Mouse (Mus musculus) cerebellum, postnatal 36 days (tissue): ENCODE measurements at regions not wholly inside any gene's neighbourhood (a gene's known extent, or its start where the extent isn't known, plus 50 kb on each side); places are given as distances from the start of the nearest gene placed in this dataset.
A peak's percentile ranks its signal among the peaks of the same experiment; 100 is the strongest.

Source experiments
- DNase-seq, 2 experiments: peaks; one replicate each; pipeline ENCODE4 v3.0.0; 2021 to 2022; ENCODE audit warnings: mixed read lengths in 2 of 2

DNA sequence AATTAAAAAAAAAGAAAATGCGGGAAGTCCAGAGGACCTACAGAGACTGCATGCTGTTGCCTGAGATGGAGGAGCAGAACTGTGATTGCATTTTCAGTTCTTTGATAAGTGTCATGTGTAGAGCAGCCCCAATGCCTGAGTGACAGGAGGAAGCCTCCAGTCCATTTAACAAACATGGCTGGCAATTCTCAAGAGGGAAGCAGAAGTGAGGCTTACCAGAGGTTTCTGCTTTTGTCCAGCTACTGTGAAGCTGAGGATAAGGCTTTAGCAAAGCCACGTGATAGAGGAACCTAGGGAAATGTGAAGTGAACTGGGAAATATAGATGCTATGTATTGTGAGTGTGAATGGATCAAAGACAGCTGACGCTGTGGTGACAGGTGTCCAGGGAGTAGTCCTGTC lies 56.6 kb downstream of the Sucnr1 start:
- DNase-seq: no peak

DNA sequence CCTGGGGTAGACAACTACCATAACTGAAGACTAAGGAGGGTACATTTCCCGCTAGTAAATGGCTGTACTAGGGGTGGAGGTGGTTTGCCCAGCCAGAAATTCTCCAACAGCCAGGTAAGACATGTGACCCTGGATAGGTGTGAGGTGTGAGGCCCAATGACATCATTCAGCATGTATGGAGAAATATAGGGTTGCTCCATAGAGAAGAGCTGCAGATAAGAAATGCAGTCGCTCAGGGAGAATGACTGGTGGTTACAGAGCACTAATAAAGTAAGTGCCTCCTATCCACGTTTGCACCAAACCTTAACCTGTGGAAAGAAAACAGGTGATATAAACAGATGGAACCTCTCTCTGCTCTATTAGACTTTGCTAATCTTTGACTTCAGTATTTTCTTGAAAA lies 78.2 kb downstream of the Sucnr1 start:
- no peak for DNase-seq

DNA sequence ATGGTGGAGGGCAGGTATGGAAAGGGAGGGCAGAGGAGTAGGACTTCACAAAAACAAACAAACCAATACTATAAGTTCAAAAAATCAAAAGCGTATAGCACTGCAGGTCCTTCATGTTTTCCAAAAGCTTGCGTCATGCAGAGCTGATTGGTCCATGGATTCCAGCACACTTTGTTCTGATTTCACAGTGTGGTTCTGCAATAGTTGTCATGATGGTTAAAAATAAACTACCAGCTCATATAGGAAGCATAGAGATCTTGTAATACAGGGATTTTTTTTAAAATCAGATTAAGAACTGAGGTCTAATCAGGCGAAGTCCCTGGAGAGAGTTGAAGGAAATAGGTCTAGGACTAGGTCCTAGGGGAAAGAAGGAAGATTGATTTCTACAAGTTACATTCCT lies 86.0 kb downstream of the Sucnr1 start:
- no peak for DNase-seq

DNA sequence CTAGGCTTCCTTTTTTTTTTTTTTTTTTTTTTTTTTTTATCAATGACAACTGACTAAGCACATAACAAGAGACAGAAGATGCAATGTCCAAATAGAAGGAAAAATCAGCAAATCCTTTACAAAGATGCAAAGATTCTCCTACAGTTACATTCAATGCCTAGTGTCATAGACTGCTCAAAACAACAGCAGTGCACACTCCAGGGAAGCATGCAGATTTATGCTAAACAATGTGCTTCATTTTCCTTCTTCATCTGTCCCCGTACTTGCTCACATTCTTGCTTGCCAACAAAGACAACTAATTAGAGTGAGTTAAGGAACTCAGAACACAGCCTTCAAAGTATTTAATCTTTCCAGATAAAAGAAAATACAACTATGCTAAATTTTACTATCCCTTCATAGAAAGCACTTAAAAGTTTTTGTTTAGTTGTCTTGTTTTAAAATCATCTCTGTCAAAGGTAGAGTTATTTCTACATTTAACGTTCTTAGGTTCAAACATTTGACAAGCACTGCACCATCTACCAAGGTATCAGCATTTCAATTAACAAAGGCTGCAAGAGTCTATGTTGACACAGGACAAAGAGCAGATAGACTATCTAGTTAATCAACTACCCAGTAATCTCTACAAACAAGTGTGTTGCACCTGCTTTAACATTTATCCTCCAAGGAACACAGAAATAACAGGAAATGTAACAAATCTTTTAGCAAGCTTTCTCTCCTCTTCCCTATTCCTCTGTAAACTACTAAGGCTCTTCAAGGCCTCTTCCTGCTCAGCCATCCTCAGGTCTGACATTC lies 86.7 kb downstream of the Sucnr1 start:
- no peak for DNase-seq

DNA sequence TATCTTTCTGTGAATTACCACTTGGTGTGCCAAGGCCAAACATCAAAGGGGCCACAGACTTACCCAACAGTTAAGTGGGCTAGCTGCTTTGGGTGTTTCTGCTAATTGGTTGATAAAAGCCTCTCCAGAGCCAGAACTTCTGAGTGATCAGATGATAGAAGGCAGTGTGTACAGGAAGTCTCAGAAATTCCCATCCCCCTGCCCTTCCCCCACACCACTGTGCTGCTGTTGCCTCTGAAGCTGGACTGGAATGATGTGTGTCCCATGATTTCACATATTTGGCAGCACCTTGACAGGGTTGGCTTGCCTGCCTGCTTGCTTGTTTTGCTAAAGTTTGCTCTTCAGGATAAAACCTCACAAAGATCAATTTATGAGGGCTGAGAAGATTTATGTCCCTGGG lies 87.9 kb downstream of the Sucnr1 start:
- no peak for DNase-seq

DNA sequence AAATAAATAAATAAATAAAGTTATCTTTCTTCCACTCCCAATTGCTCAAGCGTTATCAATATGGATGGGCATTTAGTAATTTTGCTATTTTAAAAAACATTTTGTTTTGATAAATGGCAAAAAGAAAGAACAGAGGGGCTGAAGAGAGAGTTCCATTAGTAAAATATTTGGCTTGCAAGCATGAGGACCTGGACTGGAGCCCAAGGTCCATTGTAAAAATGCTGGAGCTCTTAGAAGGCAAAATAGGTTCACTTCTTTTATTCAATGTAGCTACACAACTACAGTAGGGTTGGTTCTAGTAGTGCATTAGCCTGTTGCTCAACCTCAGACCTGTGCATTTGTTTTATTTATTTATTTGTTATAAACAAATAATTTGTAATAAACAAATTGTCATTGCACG lies 102.8 kb downstream of the Sucnr1 start:
- DNase-seq: no peak

DNA sequence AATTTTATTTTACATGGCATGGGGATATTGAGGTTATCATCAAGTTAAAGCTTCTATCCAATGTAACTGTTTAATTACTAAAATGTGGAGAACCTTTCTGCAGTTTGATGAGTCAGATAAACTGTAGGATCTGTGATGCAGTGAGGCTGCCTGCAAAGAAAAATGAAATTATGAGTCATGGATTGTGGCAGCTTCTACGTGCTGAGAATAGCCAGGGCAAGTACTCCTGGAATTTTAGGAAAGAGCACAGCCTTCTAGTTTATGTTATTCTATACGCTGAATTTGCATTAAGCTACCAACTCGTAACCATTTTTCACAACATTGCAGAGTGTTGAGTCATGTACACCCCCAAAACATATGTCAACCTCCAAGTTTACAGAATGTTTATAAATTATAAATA lies 114.4 kb downstream of the Sucnr1 start:
- no peak for DNase-seq

DNA sequence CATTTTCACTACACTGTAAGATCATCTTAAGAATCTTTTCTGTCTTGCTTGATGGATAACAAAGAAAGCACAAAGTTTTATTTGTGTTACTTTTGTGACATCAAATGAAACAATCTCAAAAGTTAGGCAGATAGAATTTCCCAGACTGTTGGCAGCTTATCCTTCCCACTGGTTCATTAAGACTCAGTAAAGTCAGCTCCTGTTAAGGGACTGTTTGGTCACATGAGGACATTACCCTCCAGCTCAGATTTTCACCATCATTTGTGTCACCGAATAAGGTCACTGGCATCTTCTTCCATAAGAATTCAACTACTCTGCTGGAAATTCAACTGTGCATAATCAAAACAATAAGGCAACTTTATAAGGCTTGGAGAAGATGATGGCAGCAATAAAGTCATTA lies 126.3 kb downstream of the Sucnr1 start:
- no peak for DNase-seq

DNA sequence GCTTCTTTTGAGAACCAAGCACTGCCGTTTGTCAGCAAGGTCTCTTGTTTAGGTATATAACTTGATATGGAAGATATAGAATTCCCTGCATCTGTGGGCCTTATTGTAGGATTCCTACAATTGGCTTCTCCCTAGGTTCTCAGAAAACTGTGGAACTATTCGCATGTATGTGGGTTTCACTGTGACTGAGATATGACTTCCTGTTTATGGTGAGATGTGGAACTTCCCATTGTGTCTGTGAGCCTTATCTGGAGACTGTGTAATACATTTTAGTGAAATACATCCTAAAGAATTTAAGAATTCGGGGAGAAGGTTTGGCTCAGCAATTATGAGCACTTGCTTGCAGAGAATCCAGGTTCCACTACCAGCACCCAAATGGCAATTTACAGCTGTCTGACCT lies 137.3 kb downstream of the Sucnr1 start:
- DNase-seq: no peak

DNA sequence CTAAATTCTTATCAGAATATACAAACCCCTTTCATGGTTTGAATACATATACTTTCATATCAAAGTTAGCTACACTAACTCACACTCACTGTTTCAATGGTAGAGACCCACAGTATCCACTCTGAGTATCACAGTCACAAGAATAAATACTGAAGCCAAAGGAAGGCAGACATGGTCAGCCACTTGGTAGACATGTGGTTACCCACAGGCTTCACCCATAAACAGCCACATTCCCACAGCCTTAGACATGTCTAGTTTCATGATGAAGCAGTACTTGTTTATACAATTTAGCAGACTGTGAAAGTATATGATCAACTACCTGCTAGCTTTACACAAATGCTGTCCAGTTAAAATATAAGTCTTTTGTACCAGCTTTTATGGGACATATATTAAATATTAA lies 159.0 kb downstream of the Sucnr1 start:
- DNase-seq: no peak

DNA sequence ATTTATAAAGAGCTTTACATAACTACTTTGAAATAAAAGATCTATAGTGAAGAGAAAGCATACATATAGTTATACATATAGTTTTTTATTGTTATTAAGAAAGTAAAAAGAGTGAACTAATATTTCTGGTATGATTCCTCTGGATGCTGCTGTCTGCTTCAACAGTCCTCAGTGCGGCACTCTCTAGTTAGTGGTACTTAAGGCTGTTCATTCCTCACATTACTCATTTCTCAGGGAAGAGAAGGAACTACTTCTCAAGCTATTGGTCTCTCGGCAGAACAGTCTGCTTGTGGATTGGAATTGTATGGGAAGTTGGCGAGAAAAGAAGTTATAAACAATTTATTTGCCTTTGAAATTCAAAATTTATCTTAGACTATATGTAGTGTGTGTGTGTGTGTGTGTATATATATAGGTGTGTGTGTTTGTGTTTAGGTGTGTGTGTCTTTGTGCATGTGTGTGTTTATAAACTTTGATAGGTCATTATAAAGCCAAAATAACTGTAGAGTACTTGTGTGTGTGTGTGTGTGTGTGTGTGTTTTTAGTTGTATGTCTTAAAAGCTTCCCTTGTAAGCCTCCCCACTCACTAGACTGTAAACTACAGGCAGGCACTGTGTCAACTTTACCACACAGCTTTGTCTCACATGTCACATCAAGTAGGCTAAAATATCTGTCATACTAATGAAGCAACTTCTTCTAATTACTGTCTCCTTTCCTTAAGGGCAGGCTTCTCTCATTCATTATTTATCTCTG lies 185.2 kb downstream of the Sucnr1 start:
- DNase-seq: no peak

DNA sequence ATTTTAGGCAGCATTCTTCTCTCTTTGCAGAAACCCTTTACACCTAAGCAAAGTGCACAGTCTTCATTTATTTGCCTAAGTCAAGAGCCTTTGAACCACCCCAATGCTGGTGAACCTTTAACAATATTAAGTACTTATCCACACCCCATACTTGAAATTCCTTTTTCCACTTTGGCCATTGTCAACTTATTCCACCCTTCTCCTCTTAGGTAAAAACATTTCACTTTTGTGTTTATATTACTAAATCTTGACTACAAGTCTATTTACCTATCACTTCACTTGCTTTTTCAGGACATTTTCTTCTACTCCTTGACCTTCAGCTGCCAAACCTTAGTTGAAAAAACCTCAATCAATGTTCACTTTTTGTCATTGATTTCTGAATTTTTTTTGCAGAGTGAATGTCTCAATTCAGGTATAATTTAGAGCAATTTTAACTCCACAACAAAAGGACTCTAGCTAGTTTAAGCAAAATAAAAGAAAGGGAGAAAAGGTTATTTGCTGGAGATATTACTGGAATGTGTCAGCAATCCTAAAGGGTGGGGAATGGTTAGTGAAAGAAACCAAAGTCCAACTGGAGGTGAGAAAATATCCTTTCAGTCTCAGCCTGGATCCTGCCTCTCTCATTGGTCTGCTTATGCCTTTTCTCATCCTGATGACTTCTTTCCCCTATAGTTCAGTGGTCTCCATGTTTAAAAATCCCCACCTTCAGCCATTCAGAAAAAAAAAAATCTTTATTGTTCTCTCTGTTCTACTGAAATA lies 185.9 kb downstream of the Sucnr1 start:
- no peak for DNase-seq

DNA sequence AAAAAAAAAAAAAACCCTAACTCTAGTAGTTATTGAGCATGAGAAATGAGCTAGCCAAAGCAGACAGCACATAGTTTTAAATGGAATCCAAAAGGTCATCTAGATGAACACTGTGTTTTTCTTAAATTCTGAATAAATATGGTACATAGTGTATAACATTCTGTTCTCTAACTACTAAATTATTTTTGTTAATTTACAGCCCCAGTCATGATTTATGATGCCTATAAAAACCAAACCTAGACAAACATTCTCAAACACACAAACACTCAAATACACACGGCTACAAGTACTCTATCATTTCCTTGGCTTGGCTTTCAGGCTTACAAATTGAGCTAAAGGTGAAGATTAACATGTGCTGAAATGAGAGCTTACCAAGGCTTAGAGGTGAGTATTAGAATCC lies 188.8 kb downstream of the Sucnr1 start:
- DNase-seq: no peak

DNA sequence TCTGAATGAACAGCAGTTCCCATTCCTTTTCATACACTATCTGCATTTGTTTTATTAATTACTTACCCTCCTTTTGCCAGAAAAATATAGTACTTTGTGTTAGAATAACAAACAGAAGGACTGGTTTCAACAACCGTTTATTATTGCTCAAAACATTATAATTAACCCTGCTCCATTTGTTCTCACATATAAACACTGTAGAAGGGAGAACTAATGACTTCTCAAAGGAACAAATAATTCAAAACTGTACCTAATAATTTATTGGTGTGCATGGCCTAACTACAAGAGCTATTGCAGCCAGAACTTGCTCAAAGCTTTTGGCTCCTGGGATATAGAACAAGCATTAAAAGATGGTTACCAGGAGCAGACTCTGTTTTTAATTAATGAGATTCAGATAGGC lies 192.1 kb downstream of the Sucnr1 start:
- no peak for DNase-seq

DNA sequence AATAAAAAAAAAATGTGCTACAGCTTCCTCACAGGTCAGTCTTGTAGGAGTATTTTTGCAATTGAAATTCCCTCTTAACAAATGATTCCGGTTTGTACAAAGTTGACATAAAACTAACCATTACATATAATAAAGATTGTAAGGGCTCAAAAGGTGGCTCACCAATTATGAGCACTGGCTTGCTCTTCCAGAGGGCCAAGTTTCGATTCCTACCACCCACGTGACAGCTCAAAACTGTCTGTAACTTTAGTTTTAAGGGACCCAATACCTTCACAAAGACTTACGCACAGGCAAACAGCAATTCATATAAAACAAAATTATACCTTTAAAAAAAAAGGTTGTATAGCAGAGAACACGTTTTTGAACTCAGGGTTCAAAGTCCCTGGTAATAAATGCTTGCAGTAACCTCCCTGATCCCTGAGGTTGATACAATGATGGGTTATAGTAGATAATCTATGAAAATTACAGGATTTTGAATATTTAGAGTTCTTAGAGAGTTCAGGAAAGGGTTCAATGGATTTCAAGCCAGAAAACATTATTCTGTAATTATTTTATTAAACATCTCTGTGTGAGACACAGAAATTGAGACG lies 193.7 kb downstream of the Sucnr1 start:
- no peak for DNase-seq

DNA sequence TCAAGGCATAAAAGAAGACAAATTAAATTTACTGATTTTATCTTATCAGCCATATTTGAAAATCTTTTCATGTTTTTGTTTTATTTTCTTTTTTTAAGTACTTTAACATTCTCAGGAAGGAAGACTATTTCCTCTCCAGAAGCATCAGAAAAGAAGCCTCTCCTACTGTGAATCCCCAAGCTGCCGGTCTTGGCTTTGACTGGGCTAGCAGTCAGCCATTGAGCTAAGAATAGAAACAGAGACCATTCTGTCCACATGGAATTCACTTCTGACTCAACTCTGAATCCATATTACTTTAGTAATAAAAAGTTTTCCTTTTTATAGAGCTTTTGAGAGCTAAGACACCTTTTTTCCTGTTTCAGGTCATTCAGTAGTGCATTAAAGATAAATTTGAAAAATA lies 194.8 kb upstream of the Mbnl1 start:
- no peak for DNase-seq

DNA sequence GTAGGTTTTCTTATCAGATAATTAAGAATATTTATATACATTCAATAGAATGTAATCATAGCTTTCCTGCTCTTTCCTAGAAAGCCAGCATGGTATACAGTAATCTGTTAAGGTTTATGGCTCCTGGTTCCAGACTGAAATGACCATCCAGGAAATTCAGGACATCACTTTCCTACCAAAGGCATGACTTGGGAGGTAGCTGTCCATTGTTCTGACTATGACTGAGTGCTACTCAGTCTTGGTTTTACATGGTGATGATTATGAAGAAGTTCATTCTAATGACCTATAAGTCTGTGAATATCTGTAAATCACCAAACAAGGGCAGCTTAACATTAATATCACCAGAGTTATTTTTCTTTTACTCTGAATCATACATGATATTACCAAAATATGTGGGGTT lies 191.4 kb upstream of the Mbnl1 start:
- no peak for DNase-seq

DNA sequence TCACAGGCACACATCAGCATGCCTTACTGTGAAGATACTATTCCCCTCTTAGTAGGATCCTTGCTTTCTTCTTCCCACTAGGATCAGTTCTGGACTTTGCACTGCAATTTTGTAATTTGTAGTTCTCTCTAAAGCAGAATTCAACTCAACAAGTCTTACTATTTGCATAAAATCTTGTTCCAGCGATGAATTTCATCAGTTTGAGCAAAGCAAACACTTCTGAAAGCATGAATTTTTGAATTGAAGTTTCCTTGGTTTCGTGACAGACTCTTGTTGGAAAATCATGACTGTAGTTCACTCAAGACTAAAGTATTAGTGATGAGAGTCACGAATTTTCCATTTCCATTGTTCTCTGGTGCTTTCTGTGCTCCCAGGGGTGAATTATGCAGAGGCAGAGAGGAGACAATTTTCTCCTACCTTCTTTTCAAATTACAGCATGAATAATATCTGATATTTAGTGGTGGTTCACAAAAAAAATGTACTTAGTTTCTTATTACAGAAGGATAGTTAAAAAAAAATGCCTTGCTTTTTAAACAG lies 190.6 kb upstream of the Mbnl1 start:
- DNase-seq: no peak

DNA sequence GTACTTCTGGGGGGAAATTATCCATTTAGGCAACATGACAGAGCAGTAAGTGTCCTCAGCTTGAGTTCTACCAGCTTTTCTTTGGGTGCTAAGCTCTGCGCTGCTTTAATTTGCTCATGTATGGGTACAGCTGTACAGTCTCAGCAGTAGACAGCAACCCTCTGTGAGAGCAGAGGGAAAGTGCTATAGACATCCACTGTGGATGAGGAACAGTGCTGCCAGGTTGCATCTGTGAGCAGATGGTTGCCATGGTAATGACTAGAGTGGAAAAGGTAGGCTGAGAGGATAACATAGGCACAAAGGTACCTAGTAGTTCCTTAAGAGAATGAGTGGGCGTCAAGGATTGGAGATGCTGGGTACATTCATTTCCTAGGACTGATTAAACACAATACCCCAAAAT lies 180.5 kb upstream of the Mbnl1 start:
- DNase-seq: peak in 1 of 2 experiments; percentile 9

DNA sequence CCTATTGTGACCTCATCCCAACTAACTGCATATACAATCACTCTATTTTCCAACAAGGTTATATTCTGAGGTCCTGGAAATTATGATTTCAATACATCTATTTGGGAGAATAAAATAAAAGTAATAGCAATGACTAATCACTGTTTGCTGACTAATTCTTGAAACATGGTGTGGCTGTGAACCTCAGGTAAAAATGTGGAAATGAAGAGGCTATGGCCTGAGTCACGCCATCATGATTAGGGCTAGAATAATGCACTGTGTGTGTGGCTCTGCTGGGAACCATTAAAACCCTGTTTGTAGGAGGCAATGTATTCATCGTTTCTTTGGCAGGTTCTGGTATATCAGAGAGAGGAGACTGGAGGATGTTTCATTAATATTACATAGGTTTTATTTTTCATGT lies 179.7 kb upstream of the Mbnl1 start:
- no peak for DNase-seq

DNA sequence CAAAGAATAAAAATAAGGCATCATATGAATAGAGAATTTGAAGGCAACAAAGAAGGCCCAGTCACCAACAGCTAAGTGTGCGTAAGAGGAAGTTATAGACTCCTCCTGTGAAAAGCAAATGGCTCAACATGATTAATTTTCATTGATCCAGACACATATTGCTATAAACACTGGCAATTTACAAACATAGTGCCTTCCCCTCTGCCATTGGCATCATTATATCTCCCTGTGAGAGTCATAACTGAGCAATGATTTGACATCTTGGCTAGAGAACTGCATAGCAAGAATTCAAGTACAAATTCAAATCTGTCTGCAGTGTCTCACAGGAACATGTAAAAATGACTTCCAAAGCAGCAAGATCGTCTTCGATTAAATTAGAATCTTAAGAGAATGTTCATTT lies 167.2 kb upstream of the Mbnl1 start:
- DNase-seq: no peak

DNA sequence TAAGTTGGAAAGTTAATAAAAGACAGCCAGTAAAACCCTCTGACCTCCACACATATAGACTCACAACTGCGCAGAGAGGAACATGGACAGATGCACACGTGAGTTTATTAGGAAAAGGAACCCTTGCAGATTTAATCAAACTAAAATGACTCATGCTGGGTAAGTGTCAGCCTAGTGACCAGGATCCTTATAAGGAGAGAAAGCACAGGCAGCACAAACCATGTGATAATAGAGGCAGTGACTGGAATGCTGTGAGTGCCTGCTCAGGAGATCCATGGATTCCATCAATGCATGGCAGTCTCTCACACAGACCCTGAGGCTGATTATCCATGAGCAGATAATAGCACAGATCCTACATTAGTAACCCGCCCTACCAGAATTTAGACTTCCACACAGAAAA lies 162.2 kb upstream of the Mbnl1 start:
- no peak for DNase-seq

DNA sequence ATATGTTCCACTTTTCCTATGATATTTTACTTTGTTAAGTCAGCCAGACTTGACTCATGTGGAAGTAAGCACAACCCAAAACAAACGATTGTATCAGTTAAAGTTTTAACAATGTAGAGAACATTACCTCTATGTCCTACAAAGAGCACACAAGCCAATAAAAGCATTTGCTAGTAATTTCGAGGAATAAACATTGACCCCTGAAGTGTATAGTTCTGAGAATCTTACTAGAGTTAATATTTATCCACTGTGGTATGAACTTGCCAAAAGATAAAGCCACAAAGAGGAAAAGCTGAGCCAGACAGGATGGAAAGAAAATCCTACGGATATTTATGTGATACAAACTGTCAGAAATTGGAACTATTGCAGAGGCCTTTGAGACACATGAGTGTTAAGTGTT lies 161.5 kb upstream of the Mbnl1 start:
- DNase-seq: no peak
